Mouse (Mus musculus): ENCODE measurements at regions not wholly inside any gene's neighbourhood (a gene's known extent, or its start where the extent isn't known, plus 50 kb on each side); places are given as distances from the start of the nearest gene placed in this dataset.
"Not testable (repeated sequence)": the region's sequence is repeated elsewhere in the genome, so short reads cannot be mapped to it uniquely, and the experiment has no call there.

DNA sequence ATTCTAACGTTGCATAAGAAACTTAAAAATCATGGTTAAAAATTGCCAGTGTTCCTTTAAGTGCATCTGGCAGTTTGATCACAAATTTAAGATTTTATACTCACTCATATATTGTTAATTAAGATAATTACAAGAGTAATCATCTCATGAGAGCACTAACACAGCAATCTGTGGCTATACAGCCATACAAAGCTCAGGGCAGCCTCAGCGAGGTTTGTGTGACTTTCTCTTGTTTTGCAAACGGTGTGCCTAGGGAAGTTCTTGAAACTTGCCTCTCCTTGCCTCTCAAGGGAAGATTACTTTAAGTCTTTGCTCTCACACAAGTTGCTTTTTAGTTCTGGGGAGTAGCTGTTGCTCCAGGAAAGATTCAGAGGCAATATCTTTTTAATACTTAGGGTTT lies 58.1 kb upstream of the Slc1a4 start:
- no peak for DNase-seq (ENCODE audit: low read depth)

DNA sequence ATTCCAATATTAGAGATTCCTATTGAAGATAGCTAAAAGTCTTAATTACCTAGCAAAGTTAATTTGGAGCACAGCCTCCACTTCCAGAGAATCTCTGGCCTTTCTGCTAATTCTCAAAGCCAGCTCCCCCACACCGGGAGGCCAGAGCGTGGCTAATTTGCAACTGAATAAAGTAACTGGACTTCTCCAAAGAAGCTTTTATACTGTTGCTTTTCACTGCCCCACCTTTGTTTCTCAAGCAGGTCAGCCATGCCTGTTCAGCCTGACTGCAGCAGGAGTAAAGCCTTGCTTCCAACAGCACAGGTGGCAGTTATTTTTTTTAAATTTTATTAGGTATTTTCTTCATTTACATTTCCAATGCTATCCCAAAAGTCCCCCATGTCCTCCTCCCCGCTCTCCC lies 60.8 kb upstream of the Slc1a4 start:
- DNase-seq (ENCODE audit: low read depth), result not testable (repeated sequence)

DNA sequence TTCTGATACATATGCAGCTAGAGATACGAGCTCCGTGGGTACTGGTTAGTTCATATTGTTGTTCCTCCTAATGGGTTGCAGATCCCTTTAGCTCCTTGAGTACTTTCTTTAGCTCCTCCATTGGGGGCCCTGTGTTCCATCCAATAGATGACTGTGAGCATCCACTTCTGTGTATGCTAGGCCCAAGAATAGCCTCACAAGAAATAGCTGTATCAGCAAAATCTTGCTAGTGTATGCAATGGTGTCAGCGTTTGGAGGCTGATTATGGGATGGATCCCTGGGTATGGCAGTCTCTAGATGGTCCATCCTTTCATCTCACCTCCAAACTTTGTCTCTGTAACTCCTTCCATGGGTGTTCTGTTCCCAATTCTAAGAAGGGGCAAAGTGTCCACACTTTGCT lies 61.3 kb upstream of the Slc1a4 start:
- not testable (repeated sequence) for DNase-seq (ENCODE audit: low read depth)

DNA sequence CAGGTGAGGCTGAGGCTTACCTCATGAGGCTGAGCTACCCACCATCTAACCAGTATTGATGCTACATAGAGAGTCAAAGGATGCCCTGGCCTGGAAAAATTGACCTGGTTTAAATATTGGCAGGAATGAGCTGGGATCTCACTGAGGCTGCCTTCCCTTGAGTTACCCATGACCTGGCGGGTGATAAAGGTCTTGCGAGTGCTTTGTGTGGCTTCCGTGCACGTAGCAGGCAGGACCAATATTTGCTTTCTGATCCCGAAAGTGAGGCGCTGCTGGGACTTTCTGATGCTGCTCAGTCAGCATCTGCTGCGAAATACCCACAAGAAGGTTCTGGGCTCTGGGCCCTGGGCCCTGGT lies 63.3 kb upstream of the Slc1a4 start:
- no peak for DNase-seq (ENCODE audit: low read depth)

DNA sequence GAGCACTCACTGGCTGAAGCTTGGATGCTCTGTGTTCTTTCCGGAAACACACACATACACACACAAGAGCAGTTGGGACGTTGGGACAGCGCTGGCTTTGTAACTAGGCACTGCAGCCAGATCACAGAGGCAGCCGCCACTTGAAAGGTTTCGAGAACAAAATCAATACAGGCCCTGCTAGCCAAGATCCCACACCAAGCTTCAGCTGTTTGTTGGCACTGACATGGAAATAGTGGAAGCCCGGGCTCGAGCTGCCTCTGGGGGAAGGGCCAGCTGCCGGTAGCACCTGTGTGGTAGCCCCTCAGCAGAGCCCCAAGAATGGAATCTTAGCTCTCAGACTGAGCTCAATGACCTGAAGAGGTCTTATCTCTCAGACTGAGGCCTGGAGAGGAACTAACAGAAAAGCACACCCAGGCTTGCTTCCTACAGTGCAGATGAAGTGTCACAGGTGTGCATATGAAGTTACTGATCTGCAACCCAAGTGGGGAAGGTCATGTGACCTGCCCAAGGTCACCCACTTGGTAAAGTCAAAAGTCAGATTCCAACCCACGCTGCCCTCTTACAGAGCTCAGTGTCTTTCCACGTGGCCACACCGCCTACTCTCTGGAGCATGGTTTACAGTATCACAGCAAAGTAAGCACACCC lies 63.8 kb upstream of the Slc1a4 start:
- DNase-seq (ENCODE audit: low read depth), result no peak

DNA sequence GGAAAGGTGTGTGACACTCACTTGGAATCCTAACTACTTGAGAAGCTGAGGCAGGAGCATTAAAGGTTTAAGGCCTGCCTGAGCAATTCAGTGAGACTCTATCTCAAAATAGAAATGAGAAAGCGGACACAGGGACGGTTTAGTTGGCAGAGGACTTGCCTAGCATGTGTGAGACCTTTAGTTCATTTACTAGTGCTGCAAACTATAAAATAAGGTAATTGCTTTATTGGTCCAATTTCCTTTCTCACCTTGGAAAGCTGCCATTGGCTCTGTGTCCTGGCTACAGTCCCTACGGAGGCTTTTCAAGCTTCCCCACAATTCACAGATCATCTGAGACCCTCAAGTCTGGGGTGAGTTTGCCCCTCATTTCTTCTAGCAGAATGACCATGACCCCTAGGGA lies 64.4 kb upstream of the Slc1a4 start:
- no peak for DNase-seq (ENCODE audit: low read depth)

DNA sequence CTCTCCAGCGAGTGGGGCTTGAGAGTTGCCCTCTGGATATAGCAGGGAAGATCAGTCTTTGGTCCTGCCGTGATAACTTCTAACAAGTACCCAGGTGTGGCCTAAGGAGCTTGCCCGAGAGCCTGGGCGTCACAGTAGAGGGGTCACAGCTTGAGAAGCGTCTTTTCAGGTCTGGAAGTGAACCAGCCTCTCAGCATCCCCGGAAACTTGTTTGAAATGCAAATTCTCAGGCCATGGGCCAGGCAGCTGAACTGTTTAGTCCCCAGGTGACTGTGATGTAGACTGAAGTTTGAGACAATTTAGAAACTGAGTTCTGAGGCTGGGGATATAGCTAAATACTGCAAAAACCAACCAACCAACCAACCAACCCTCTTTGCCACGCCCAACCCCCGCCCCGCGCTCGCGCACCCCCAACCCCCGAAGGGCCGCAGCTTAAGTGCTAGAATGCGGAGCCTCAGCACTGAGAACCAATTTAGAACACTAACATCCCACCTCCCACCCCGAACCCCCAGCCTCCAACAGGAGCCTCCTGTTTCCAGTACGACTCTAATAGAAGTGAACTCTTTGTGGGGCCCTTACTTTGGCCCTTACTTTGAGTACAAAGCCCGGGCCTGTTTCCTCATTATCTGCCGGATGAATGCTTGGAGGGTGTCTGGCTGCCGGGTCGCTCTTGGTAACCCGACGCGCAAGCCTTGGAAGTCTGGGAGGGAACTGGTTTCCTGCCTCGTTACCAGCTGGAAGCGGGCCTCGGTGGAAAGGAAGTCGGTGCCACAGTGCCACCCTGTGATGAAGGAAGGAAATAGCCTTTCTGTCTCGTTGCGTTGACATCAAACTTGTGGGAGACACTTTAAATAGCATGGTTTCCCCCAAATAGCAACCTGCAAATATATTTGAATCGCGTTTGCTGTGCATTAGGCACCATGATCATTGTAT lies 68.1 kb upstream of the Slc1a4 start:
- peak; percentile 4 for DNase-seq (ENCODE audit: low read depth)

DNA sequence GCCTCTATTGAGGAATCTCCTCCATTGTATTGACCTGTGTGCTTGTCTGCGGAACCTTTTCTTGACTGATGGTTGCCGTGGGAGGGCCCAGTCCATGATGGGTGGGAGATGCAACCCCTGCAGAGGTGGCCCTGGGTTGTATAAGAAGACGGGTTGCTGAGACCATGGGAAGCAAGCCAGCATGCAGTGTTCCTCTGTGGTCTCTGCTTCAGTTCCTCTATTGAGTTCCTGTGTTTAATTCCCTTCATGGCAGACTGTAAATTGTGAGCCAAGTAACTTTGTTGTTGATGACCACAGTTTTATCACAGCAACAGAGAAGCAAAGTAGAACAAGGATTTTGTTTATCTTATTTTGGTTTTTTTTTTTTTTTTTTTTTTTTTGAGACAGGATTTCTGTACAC lies 70.9 kb upstream of the Slc1a4 start:
- no peak for DNase-seq (ENCODE audit: low read depth)

DNA sequence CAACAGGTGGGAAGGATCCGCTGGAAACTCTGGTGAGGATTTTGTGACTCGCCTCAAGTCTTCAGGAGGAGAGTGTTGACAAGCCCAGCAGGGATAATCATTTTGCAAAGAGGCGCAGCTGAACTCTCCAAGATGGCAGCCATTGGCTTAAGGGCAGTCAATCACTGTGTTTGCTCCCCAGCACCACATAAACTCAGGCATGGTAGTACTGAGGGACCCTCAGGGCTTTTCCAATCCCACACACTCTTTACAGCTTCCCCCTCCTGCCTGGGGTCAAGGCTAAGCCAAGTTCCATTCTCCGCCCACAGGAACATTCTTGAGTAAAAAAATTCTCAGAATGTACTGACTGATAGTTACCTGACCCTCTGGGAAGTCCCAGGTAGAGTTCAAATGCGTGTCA lies 72.0 kb upstream of the Slc1a4 start:
- DNase-seq (ENCODE audit: low read depth), result no peak

DNA sequence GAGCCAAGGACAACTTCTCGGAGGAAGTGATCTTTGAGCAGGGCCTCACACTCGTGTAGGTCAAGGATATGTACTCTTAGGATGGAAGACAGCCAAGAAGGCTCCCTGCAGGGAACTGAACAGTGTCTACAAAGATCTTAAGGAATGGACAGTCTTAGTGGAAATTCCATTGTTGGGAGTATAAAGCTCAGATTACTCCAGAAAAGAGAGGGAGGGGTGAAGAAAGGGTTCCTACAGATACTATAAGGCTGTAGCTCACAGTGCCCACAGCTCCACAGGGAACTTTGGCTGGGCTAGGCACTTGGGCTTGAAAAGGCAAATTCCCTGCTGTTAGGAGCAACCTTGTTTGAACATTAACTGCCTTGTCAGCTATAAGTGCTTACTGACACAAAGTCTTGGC lies 85.6 kb upstream of the Slc1a4 start:
- DNase-seq (ENCODE audit: low read depth), result no peak

DNA sequence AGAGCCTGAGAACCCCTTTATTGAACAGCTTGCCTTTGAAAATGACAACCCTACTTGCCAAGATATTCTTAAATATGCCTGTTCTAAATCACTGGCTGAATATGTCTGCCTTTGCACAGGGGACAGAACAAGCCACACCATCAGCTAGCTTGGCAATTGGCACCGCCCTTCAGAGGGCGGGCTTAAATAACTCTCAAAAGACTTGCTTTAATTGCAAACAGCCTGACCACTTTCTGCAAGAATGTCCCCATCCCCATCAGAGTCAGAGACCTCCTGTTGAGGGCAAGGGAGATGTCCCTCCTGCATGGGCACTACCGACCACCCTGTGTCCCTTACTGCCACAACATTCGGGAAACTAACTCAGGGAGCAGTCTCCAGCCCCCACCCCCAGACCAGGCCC lies 88.4 kb upstream of the Slc1a4 start:
- no peak for DNase-seq (ENCODE audit: low read depth)

DNA sequence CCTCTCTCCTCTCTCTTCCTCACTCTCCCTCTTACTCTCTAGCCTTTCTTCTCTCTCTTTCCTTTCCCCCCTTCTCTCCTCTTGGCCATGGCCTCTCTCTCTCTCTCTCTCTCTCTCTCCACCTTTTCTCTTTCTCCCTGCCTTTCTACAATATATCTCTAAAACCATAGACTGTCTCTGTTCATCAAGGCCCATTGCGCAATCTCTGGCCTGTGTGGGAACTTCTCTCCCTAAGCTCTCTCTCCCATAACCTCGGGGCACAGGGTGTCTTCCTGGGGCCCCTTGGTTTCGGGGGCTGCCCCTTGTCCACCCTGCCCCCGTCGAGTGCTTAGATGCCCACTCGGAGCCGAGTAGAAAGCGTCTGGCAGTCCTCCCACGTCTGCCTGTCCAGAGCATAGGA lies 103.5 kb upstream of the Slc1a4 start:
- no peak for DNase-seq (ENCODE audit: low read depth)

DNA sequence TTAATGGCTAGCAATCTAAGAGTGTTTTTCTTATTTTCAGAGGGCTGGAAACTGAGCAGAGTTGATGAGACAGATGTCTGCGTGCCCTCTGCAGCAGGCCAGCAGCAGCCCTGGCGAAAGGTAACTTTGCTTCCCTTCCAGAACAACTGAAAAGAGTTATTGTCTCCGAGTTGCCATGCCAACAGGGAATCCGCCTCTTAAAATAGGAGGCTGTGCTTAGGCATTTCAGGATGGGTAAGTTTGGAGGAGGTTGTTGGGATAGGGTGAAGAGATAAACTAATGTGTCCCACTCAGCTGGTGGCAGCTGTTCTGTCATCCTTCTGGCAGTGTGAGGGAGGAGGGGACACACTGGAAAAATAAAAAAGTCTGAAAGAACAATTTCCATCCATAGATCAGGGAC lies 100.6 kb upstream of the Sertad2 start:
- no peak for DNase-seq (ENCODE audit: low read depth)

DNA sequence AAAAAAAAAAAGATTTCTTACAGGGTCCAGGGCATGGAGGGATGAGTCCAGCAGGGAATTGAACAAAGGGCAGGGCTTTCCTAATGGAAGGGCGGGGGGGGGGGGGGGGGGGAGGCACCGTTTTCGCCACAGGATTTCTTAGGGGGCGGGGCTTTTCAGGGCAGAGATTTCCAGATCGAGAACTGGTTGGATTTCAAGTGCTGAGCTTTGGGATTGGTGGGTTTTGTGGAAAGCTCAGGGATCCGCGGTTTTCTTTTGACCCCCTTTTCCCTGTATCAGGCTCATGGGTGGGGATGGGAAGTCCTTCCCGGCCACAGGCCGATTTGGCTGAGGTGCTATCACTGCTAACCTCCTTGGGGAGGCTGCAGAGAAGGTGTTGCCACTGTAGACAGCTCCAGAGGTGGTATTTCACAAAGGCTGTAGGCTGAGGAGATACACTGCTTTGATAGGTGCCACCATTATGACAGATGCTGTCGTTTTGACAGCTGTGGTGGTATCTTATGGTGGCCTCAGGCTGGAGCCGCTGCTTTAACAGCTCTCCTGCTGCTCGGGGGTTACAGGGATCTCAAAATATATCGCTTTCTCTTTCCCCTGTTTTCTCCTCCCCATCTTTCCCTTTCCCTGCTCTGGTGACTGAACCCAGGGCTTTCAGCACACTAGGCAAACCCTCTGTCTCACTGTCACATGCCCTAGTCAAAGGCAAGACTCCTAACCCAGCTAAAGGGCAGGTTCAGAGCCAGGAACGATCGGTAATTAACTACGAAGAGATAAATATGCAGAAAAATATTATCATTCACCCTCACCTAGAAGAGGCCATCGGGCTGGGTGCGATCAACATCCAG lies 97.8 kb upstream of the Sertad2 start:
- no peak for DNase-seq (ENCODE audit: low read depth)

DNA sequence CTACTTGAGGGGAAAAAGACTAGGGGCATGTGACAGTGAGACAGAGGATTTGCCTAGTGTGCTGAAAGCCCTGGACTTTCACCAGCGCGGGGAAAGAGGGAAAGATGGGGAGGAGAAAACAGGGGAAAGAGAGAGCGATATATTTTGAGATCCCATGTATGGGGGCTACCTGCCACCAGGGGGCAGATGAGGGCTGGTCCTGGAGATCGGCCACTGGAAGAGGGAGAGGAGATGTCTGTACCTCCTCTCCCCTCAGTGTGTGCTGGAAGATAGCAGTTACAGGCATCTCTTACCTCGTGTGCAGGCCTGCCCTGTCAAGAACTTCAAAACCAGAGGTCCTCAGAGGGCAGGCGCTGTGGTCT lies 97.2 kb upstream of the Sertad2 start:
- DNase-seq (ENCODE audit: low read depth), result no peak

DNA sequence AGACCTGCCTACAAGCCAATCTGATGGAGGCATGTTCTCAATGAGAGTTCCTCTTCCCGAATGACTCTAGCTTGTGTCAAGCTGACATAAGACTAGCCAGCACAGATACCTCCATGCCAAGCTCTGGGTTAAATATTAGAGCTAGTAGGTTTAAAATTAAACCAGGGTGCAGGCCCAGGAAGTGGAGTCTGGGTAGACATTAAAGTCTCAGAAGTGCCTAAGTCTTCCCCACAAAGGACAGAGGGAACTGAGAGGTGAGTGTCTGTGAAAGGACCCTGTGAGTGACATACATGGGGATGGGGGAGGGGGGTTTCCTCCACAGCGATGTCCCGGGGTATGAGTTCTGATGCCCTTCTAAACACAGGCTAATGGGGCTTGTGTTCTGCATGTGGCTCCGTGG lies 90.2 kb upstream of the Sertad2 start:
- no peak for DNase-seq (ENCODE audit: low read depth)

DNA sequence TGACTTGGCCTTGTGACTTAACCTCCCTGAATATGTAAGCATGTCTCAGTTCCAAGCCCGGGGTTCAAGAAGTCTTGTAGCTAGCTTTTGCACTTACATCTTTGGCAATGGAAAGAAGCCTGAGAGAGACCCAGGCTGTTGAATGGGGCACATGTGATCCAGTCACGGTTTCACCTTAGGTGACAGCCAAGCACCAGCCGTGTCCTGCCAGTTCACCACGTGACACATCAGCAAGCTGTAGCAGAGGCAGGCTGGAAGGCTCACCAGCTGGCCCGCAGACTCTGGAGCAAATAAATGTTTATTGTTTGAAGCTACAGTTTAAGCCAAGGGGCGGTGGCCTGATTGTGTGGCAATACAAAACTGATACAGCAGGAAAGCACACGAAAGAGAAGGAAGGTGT lies 89.3 kb upstream of the Sertad2 start:
- no peak for DNase-seq (ENCODE audit: low read depth)

DNA sequence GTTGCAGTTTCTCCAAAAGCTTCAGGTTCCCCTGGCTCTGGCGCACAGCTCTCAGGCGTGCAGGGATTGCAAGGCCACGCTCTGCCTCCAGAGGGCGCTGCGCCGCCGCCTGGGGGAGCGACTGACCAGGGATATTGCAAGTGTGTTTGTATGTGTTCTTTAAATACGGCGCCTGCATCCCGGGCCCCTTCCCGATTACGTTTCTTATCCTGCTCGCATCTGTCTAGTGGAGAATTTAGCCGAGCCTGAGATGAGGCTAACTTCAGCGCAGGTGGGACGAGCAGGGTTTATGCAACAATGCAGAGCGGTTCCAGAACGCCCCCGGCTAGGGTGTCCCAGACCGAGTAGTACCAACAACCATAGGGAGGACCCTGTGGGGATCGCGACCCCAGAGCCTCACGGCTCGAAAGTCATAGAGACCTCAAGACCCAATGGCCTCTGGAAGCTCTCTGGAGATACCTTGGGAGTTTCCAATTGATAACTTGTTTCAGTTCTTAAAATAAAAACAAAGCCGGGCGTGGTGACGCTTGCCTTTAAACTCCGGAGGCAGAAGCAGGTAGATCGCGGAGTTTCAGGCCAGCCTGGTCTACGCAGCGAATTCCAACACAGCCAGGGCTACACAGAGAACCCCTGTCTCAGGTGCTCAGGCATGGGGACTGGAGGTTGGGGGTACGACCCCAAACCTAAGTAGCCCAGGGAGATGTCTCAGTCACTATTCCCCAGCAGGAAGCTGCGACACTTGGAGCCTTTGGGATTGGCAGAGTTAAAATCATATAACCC lies 87.8 kb upstream of the Sertad2 start:
- no peak for DNase-seq (ENCODE audit: low read depth)

DNA sequence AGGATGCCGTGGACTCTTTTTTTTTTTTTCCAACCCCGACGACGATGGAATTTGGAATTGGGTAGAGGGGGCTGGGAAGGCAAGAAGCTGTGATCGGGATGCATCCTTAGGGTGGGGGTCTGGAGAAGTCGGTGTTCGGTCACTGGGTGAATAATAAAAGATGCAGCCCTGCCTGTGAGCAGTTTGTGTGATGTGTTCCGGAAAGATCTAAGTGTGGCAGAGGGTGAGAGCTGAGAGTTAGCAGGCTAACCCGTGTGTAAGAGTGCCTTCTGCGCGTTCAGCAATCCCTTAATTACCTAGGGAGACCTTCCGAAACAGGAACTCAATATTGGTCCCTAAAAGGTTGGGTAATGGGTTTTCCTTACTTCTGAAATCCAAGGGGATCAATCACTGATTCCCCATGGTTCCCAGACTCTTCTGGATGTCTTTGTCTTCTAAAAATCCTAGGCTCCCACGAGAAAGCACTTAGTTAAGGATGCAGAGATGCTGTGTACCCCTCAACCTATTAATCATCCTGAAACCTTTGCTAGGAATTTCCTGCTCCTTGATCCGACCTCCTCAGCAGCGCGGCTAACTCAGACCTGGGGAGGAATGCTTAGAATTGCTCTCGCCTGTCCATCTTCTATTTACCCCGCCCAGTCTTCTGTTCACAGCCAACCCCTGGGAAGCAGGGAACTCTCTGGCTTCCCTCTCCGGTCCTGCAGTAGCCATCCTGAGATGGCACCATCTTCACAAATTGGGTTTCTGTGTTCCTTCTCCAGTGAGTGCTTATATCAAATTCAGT lies 87.0 kb upstream of the Sertad2 start:
- no peak for DNase-seq (ENCODE audit: low read depth)

DNA sequence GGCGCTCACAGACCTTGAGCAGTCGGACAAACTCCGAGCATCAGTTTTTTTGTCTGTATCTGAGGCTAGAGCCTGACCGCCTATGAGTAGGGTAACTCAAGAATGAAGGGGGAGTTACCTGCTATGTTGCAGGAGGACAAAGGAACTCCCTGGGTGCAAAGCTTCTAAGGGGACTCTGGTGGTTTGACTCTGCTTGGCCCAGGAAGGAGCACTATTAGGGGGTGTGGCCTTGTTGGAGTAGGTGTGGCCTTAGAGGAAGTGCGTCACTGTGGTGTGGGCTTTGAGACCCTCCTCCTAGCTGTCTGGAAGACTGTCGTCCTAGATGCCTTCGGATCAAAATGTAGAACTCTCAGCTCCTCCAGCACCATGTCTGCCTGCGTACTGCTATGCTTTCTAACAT lies 83.9 kb upstream of the Sertad2 start:
- DNase-seq (ENCODE audit: low read depth), result no peak

DNA sequence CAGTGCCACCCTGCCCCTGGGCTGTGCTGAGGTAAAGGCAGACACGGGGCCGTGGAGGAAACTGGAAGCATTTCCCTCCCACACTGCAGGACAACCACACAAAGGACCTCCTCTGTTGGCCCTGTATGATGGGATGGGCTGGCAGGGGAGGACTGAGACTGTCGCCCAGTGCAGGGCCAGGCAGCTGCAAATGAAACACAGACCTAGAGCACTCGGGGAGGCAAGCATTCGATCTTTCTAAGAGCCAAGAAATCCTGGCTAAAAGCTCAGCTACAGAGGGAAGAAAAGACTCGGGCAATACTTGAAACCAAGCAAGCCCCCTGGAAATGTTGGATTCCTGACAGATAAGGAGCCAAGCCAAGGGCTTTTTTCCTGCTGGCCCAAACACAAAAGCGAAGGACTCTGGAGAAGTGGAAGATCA lies 82.5 kb upstream of the Sertad2 start:
- no peak for DNase-seq (ENCODE audit: low read depth)

All from gonadal fat pad, adult 2 months (tissue).